Mouse (Mus musculus) urinary bladder, postnatal 4 days (tissue): ENCODE data around the gene Mycl.
"Not testable (repeated sequence)": the region's sequence is repeated elsewhere in the genome, so short reads cannot be mapped to it uniquely, and the experiment has no call there.

Source experiments
- DNase-seq, 2 experiments: peaks; one replicate each; pipeline ENCODE4 v3.0.0; 2021 to 2022; ENCODE audit warnings: low spot score in 2 of 2

The Mycl gene

GRCm38 (mm10) chr4:122981238-122981637 lies 14.2 kb upstream of the Mycl start:
- no peak for DNase-seq

- DNase-seq: no peak
These were observed 13.5 kb upstream of the Mycl start for GRCm38 (mm10) chr4:122981930-122982329.

- no peak for DNase-seq
These were observed 12.9 kb upstream of the Mycl start for GRCm38 (mm10) chr4:122982537-122982936.

DNA sequence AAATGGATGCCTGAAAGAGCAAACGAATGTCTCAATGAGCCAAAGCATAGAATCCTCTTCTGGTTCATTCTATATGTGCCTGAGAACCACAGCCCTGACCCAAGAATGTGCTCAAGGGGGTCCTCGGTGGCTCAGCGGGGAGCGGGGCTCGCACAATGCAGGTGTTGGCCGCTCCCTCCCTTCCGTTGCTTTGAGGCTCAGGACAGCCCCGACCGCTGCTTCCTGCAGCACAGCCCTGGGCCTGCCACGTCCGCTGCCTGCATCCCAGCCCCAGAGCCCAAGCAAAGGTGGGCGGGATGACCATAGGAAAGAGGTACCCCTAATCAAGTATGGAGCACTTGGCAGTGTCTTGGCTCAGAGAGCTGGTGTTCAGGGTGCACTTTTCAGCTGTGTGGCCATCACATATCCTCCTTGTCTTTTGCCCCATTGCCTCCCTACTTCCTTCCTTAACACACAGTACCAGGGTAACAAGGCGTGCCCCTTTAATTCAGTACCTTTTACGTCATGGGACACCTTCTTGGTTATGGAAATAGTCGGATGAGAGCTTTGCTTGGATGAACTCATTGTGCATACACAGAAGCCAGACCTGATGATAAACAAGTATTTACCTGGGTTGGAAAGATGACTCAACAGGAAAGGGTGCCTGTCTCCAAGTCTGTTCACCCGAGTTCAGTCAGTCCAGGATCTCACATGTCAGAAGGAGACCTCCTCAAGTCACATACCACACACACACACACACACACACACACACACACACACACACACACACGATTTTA lies 11.8 kb upstream of the Mycl start:
- no peak for DNase-seq

DNA sequence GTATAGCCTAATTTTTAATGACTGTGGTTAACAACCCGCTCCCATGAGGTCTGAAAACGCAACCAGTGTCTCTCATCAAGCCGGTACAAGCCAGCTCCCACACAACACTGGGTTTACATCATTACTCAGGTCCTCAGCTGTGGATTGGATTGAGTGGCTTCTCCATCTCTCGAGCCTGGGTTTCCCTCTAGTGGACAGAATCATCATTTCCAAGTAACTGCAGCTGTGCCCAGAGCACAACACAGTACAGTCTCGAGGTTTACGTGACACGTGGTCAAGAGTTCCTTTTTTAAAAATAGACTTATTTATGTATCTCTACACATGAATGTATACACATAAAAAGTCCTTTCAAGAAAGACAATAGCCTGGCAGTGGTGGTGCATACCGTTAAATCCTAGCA lies 10.3 kb upstream of the Mycl start:
- no peak for DNase-seq

- no peak for DNase-seq
These were observed 8.0 kb upstream of the Mycl start for GRCm38 (mm10) chr4:122987421-122987820.

- DNase-seq: not testable (repeated sequence)
These were observed 7.4 kb upstream of the Mycl start for GRCm38 (mm10) chr4:122988004-122988403.

DNA sequence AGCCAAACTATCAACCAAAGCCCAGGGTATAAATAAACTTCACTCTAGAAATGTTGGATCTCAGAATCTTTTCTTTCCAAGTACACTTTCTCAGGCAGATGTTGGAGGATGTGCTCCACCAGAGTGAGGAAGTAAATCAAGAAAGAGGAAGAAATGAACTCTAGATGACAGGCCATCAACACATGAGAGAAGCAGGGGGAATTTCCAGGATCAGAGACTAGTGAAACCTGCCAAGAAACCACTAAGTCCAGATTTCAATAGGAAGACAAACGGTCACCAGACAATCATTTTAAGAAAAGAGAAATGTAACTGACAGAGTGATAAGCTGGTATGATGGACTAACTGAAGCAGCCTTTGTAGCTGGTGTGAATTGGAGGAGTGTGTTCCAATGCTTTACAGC lies 4.3 kb upstream of the Mycl start:
- no peak for DNase-seq

DNA sequence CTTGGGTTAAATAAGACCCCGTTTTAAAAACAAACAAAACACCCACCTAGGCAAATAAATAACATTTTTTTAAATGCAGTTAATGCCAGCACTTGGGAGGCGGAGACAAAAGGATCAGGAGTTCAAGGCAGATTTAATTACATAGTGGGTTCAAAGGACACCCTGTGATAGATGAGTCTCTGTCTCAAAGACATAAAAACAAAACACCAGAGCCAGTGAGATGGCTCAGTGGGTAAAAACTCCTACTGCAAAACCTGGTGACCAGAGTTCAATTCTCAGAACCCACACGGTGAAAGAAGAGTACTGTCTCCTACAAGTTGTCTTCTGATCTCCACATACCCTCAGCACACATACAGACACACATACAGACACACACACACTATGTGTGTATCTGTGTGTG lies 3.2 kb upstream of the Mycl start:
- no peak for DNase-seq

GRCm38 (mm10) chr4:122996221-122996617 lies 767 bp downstream of the Mycl start:
- peak in 1 of 2 experiments; percentile 42 for DNase-seq

DNA sequence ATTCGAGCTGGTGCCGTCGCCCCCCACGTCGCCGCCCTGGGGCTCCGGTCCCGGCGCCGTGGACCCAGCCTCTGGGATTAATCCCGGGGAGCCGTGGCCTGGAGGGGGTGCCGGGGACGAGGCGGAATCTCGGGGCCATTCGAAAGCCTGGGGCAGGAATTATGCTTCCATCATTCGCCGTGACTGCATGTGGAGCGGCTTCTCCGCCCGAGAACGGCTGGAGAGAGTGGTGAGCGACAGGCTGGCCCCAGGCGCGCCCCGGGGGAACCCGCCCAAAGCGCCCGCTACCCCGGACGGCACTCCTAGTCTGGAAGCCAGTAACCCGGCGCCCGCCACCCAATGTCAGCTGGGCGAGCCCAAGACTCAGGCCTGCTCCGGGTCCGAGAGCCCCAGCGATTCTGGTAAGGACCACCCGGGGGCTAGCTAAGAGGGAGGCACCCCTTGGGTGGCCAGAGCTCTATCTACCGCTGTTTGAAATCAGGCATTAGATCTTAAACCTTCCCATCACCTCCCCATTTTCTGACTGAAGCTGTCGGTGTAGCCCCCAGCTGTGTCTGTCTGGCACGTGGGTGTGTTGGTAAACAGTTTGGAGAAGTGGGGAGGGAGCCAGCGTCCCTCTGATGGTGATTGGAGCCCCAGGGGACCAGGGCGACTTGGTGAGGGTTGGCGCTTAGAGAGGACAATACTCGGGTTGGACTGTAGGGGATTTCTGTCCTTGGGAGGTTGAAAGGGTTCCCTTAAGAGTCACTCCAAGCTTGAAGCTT lies 1.3 kb downstream of the Mycl start:
- peak in 1 of 2 experiments; percentile 31 for DNase-seq

- DNase-seq: no peak
These were observed 3.2 kb downstream of the Mycl start for GRCm38 (mm10) chr4:122998537-122999262.

DNA sequence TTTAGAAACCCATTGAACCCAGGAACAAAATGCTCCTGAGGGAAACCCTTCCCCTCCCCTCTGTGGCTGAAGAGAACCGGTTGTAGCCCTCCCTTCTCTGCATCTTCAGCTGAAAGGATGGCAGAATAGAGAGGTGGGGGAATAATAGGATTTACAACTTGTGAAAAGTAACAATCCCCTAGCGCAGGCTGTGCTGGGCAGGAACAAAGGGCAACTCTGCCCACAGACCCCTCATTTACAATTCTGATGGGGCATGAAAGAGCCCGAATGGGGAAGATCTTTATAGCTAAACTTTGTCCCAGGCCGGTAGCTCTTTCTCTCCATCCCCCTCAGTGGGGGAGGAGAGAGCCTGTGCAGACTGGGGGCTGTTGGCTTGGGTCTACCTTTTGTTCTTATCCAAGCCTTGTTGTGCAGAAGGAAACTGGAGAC lies 3.8 kb downstream of the Mycl start:
- DNase-seq: no peak

DNA sequence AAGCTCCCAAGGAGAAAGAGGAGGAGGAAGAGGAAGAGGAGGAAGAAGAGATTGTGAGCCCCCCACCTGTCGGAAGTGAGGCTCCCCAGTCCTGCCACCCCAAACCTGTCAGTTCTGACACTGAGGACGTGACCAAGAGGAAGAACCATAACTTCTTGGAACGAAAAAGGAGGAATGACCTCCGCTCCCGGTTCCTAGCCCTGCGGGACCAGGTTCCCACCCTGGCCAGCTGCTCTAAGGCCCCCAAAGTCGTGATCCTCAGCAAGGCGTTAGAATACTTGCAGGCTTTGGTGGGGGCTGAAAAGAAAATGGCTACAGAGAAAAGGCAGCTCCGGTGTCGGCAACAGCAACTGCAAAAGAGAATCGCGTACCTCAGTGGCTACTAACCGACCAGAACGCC lies 4.7 kb downstream of the Mycl start:
- DNase-seq: no peak

DNA sequence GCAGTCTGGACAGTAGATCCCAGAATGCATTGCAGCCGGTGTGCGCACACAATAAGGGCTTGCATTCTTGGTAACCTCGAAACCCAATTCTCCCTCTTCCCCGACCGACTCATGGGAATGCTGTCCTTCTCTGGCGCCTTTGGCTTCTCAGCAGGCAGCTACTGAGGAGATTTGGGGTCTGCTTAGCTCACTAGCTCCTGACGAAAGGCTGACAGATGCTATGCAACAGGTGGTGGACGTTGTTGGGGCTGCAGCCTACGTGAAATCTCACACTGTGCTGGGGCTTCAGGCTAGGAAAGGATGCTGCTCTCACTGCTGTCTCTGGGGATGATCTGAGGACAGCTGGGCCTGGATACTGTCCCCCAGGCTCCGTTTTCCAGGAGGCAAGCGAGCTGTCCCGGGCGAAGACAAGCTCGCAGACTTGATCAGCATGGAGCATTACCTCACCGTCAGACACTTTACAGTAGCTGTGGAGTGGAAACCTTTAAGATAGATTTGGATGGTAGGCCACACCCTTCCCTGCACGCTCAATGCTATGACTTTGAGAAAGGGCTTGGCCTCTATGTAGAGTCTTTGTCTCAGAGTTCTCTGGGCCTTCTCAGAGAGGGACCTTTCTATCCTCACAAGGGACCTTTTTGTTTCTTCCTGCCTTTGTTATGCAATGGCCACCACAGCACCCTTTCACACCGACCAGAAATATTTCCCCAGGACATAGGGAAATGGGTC lies 5.3 kb downstream of the Mycl start:
- DNase-seq: no peak

GRCm38 (mm10) chr4:123005054-123005966 lies 9.9 kb downstream of the Mycl start:
- DNase-seq: no peak

DNA sequence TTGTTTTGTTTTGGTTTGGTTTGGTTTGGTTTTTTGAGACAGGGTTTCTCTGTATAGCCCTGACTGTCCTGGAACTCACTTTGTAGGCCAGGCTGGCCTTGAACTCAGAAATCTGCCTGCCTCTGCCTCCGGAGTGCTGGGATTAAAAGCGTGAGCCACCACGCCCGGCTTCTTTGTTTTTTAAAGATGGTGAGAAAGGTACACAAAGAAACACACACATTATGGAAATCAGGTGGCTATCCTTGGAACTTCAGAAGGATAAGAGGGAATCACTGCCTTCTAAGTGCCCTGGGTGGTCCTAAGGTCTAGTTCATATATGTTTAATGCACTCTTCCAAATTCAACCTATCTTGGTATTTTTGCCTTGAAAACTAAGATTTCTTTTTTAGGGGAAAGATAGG lies 17.0 kb downstream of the Mycl start:
- DNase-seq: not testable (repeated sequence)

DNA sequence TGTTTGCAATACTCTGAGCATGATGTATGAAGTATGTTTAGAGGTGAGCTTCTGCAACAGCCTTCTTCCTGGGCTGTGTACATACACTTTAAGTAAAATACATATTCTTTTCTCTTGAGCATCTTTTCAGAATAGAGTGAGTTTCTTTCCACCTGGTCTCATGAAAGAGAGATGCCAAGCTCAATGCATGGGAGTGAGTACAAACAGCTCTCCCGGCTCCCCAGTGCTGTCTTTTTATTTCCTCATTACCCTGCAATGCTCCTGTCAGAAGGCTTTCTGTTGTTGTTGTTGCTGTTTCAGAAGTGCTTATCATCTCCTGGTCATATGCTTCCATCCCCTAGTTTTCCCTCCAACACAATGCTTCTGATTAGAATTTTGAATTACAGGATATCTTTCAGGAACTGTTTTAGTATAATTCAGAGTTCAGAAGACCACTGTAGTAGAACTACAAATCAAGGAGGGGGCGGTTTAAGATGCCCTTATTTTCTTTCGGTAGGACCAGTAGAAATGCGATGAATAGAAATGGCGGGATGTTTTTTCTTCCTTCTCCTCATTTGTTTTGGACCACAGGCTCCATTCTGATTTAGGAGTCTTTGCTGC lies 18.0 kb downstream of the Mycl start:
- DNase-seq: no peak

GRCm38 (mm10) chr4:123013949-123014406 lies 18.5 kb downstream of the Mycl start:
- no peak for DNase-seq
